Mouse (Mus musculus): ENCODE measurements around the gene Nup214.

DNA sequence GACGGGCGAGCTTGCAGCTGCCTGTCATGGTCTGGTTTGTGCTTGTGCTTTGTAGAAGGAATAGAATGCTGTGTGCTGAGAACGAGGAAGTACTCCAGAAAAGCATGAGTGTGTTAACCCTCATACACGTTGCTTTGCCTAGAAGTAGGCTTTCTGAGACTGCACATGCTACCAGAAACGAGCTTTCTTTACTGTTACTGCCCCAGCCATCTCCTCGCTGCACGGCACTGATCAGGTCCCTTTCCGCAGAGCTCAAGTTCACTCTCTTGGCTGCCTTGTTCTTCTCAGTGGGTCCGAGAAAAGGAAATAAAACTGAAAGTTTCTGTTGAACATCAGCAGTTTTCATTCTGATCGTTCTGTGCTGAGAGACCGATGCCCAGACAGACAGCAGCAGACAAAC, 34.5 kb downstream of the Nup214 start:
- TF ChIP-seq CTCF (IDR thresholded peaks at IDR 0.05; ENCODE audit: low read depth, low read length) (no peak), GATA1 (IDR thresholded peaks at IDR 0.05; ENCODE audit: borderline replicate concordance, low read length) (no peak), GATA2 (IDR thresholded peaks at IDR 0.05; ENCODE audit: borderline replicate concordance, low read depth, low read length) (no peak)
